Mouse (Mus musculus): ENCODE data around the gene Anxa11. TPM values are rescaled to one million over a fixed set of nuclear protein-coding genes. Genes with fewer than 3 reads are reported as not detected.
A peak's percentile ranks its signal among the peaks of the same experiment; 100 is the strongest.
"Not testable (repeated sequence)": the region's sequence is repeated elsewhere in the genome, so short reads cannot be mapped to it uniquely, and the experiment has no call there.

Gene Anxa11
- polyA plus RNA-seq, 2 experiments: 20.5 to 22.4 TPM

DNA sequence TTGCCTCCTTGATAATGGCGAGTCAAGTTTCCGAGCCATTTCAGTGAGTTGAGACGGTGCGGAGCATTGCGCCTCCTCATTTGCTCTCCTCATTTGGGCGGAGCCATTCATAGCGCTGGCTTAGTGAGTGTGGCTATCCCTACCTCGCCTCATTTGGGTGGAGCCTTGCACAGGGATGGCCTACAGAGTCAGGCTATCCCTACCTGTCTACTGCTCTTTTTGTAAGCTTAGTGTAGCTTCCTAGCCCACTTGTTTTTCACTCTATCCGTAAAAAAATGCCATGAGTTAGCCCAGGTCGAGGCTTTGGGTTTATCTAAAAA is 85.6 kb downstream of the Anxa11 start, which contains the start of gene Tmem254a:
Tmem254a (minus strand) TSS at position 111 of the 320 bp plus-strand sequence.
- H3K27me3 ChIP-seq (ENCODE audit: control insufficient read depth, insufficient read depth, low read length); DNase-seq (ENCODE audit: low spot score); H3K36me3 ChIP-seq (ENCODE audit: control insufficient read depth, insufficient read depth, low read length); H3K4me3 ChIP-seq (replicated peaks; ENCODE audit: low read length); H3K9ac ChIP-seq (ENCODE audit: low read depth, low read length, severe bottlenecking); H3K4me2 ChIP-seq (replicated peaks; ENCODE audit: low read depth, low read length, severe bottlenecking); H3K9me3 ChIP-seq (ENCODE audit: control insufficient read depth, low read length); H3K27ac ChIP-seq (replicated peaks; ENCODE audit: low read depth, low read length); H3K4me1 ChIP-seq (ENCODE audit: control insufficient read depth, insufficient read depth, low read length): not testable (repeated sequence)
- peak; percentile 88 for ATAC-seq (ENCODE audit: low FRiP score, low read depth)
- WGBS: no CpG with 5 or more reads among the region's 10 CpGs

Small RNA genes within 50 kb of the gene (microRNA-seq; reads per million reads assigned to microRNA genes)
- not detected for gene Gm23701

Other genes with a start within 250 kb of the Anxa11 start
- gene Ppif, start 148.0 kb upstream of the Anxa11 start, polyA plus RNA-seq (2012; rRNA removed): 67.1 and 79.9 TPM in 2 replicates
- gene Ppif, start 148.0 kb upstream of the Anxa11 start, polyA plus RNA-seq (2014; fragmentation: Nextera tagmentation; extraction: Ambion mirVana): 27.3 and 28.9 TPM in 2 replicates
- gene Zcchc24, start 73.1 kb upstream of the Anxa11 start, polyA plus RNA-seq (2012; rRNA removed): 52.7 and 58.0 TPM in 2 replicates
- 45.1 and 49.3 TPM in 2 replicates for gene Zcchc24, start 73.1 kb upstream of the Anxa11 start, polyA plus RNA-seq (2014; fragmentation: Nextera tagmentation; extraction: Ambion mirVana)
- 0.31 and 0.54 TPM in 2 replicates for gene Plac9a, start 60.9 kb downstream of the Anxa11 start, polyA plus RNA-seq (2012; rRNA removed)
- gene Plac9a, start 60.9 kb downstream of the Anxa11 start, polyA plus RNA-seq (2014; fragmentation: Nextera tagmentation; extraction: Ambion mirVana): 0.56 TPM in 1 of 2 replicates, not detected in the other
- gene Tmem254a, start 85.5 kb downstream of the Anxa11 start, polyA plus RNA-seq (2012; rRNA removed): 2.5 and 4.0 TPM in 2 replicates
- gene Tmem254a, start 85.5 kb downstream of the Anxa11 start, polyA plus RNA-seq (2014; fragmentation: Nextera tagmentation; extraction: Ambion mirVana): 3.8 and 7.6 TPM in 2 replicates
- 0.04 TPM in 1 of 2 replicates, not detected in the other for gene Cphx1, start 96.1 kb downstream of the Anxa11 start, polyA plus RNA-seq (2012; rRNA removed)
- 0.11 TPM in 1 of 2 replicates, not detected in the other for gene Cphx1, start 96.1 kb downstream of the Anxa11 start, polyA plus RNA-seq (2014; fragmentation: Nextera tagmentation; extraction: Ambion mirVana)
- 6.8 and 8.0 TPM in 2 replicates for gene Duxbl1, start 136.4 kb downstream of the Anxa11 start, polyA plus RNA-seq (2012; rRNA removed)
- 0.63 and 1.6 TPM in 2 replicates for gene Duxbl1, start 136.4 kb downstream of the Anxa11 start, polyA plus RNA-seq (2014; fragmentation: Nextera tagmentation; extraction: Ambion mirVana)
- 26.5 and 29.0 TPM in 2 replicates for gene Gm9780, start 200.6 kb downstream of the Anxa11 start, polyA plus RNA-seq (2012; rRNA removed)
- gene Gm9780, start 200.6 kb downstream of the Anxa11 start, polyA plus RNA-seq (2014; fragmentation: Nextera tagmentation; extraction: Ambion mirVana): 42.6 and 49.9 TPM in 2 replicates
- gene Tmem254c, start 225.2 kb downstream of the Anxa11 start, polyA plus RNA-seq (2012; rRNA removed): 6.0 and 8.4 TPM in 2 replicates
- 47.7 and 56.8 TPM in 2 replicates for gene Tmem254c, start 225.2 kb downstream of the Anxa11 start, polyA plus RNA-seq (2014; fragmentation: Nextera tagmentation; extraction: Ambion mirVana)
- not detected in 2 replicates for gene Cphx2, start 239.4 kb downstream of the Anxa11 start, polyA plus RNA-seq (2012; rRNA removed)
- not detected in 2 replicates for gene Cphx2, start 239.4 kb downstream of the Anxa11 start, polyA plus RNA-seq (2014; fragmentation: Nextera tagmentation; extraction: Ambion mirVana)
- gene Cphx3, start 240.1 kb downstream of the Anxa11 start, polyA plus RNA-seq (2012; rRNA removed): not detected in 2 replicates
- not detected in 2 replicates for gene Cphx3, start 240.1 kb downstream of the Anxa11 start, polyA plus RNA-seq (2014; fragmentation: Nextera tagmentation; extraction: Ambion mirVana)